Mouse (Mus musculus) kidney, postnatal 0 days (tissue): ENCODE results near the gene Cd72. TPM values are rescaled to one million over a fixed set of nuclear protein-coding genes. Genes with fewer than 3 reads are reported as not detected.
A peak's percentile ranks its signal among the peaks of the same experiment; 100 is the strongest.

ENCODE experiments used
- ATAC-seq: fragments of 200-750 bp; cut with Nextera tagmentation; replicated peaks from 2 replicates; pipeline ENCODE4 v1.8.0; 2017; ENCODE audit warnings: low read depth, moderate number of reproducible peaks, moderate TSS enrichment, moderate library complexity; ENCODE audit not compliant: low FRiP score
- DNase-seq: peaks from one replicate; pipeline ENCODE4 v3.0.0-alpha.2; 2016; ENCODE audit warnings: low spot score
- H3K27ac ChIP-seq: fragments of 300-500 bp; sonication (generic); 2 replicates; pipeline ENCODE4 v1.5.1; 2014; ENCODE audit warnings: mild to moderate bottlenecking
- H3K27me3 ChIP-seq: fragments of 300-500 bp; sonication (generic); 2 replicates; pipeline ENCODE4 v1.6.1; 2014; ENCODE audit warnings: low read length, mixed read lengths; ENCODE audit not compliant: insufficient read depth
- H3K36me3 ChIP-seq: fragments of 300-500 bp; sonication (generic); 2 replicates; pipeline ENCODE4 v1.6.1; 2014; ENCODE audit warnings: low read length, mixed read lengths; ENCODE audit not compliant: insufficient read depth
- H3K4me1 ChIP-seq: fragments of 300-500 bp; sonication (generic); replicated peaks from 2 replicates; pipeline ENCODE4 v1.6.1; 2014; ENCODE audit warnings: antibody characterized with exemption, low read length, mixed read lengths; ENCODE audit not compliant: insufficient read depth
- H3K4me2 ChIP-seq: fragments of 300-500 bp; sonication (generic); 2 replicates; pipeline ENCODE4 v1.6.1; 2014; ENCODE audit warnings: mild to moderate bottlenecking, low read length, moderate library complexity, mixed read lengths
- H3K4me3 ChIP-seq: fragments of 300-500 bp; sonication (generic); replicated peaks from 2 replicates; pipeline ENCODE4 v1.5.1; 2014; ENCODE audit warnings: low read depth, low read length
- H3K9ac ChIP-seq: fragments of 300-500 bp; sonication (generic); 2 replicates; pipeline ENCODE4 v1.6.1; 2014; ENCODE audit warnings: low read depth, low read length
- H3K9me3 ChIP-seq: fragments of 300-500 bp; sonication (generic); replicated peaks from 2 replicates; pipeline ENCODE4 v1.6.1; 2016; ENCODE audit warnings: low read length, inconsistent platforms, mixed read lengths
- CTCF ChIP-seq: IDR thresholded peaks from 2 replicates; pipeline ENCODE4 v1.5.1; 2016; ENCODE audit warnings: antibody characterized with exemption, low read depth, mild to moderate bottlenecking, moderate library complexity
- WGBS: fragments of 180-500 bp; shearing (Covaris S2); extraction: QIAGEN DNeasy Blood & Tissue Kit; methylation state at CpG from one replicate; pipeline ENCODE4 v1.1.7; 2014; 5-methylcytosine and 5-hydroxymethylcytosine counted together
- polyA plus RNA-seq: library from polyadenylated mRNA; unstranded; fragments of >200 nt; fragmentation: Nextera tagmentation; extraction: Ambion mirVana; gene quantifications from 2 replicates; pipeline ENCODE4 v1.2.1, GENCODE M21; 2015

The Cd72 gene
- polyA plus RNA-seq, 1 experiment from 2014 or later, result 5.0 TPM

DNA sequence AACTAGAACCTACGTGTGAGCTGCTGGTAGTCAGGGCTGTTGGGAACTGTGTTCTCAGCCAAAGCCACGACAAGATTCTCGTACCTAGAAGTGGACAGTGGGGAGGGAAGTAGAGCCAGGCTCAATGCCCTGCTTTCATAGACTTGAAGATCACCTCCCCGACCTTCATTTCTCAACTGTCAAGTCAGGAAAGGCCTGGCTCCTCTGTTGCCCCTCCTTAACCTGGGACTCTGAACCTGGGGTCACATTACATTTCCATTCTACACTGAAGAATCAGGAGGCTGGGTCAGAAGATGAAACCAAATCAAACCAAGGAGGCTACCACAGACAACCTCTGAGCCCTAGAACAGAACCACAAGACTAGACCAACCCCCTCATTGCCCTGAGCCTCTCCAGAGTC is 43.5 kb upstream of the Cd72 start:
- H3K4me2 ChIP-seq, result peak overlapping the region; percentile 79
- H3K4me3 ChIP-seq, result no peak overlapping the region
- H3K27ac ChIP-seq, result peak overlapping the region; percentile 62
- ATAC-seq (no peak), DNase-seq (no peak)
- H3K4me1 ChIP-seq, result peaks cover 10% of the 10 kb centered on the region; the same call in 1 of the 2 replicates
- H3K36me3 ChIP-seq, result peaks cover 15% of the 10 kb centered on the region
- H3K9ac ChIP-seq, result no peak overlapping the region
- H3K9me3 ChIP-seq, result no peaks in the 10 kb centered on the region
- no peak for TF ChIP-seq CTCF
- no peaks in the 10 kb centered on the region for H3K27me3 ChIP-seq
- 58% methylated on average over 4 of the region's 4 CpGs for WGBS

DNA sequence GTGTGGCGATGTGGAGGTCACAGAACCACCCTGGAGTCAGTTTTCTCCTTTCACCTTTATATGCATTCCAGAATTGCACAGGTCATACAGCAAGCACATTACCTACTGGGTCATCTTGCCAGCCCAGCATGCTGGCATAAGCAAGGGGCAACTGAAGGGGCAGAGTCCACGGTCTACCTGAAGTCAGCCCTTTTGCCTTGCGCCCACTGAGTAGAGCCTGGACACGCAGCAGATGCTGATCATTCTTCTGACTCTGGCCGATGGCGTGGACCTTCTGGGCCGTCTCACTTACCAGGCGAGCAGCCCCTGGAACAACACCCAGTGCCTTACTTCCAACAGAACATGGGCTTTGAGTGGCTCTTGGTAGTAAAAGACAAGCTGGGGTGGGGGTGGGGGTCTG is 43.0 kb upstream of the Cd72 start:
- Histone ChIP-seq H3K36me3 (peaks cover 15% of the 10 kb centered on the region), H3K4me2 (no peak overlapping the region), H3K4me3 (no peak overlapping the region), H3K9me3 (no peaks in the 10 kb centered on the region), H3K27me3 (no peaks in the 10 kb centered on the region), H3K27ac (peak overlapping the region; percentile 62), H3K4me1 (peaks cover 10% of the 10 kb centered on the region; the same call in 1 of the 2 replicates), H3K9ac (no peak overlapping the region)
- no peak for TF ChIP-seq CTCF
- DNase-seq (no peak), ATAC-seq (no peak)
- 89% methylated on average over 8 of the region's 8 CpGs for whole genome bisulfite sequencing

- H3K4me1 ChIP-seq, result peaks cover 10% of the 10 kb centered on the region; the same call in 1 of the 2 replicates
- peaks cover 15% of the 10 kb centered on the region for H3K36me3 ChIP-seq
- no peak overlapping the region for H3K27ac ChIP-seq
- ATAC-seq (no peak), DNase-seq (no peak)
- no peaks in the 10 kb centered on the region for H3K27me3 ChIP-seq
- TF ChIP-seq CTCF, result no peak
- 49% methylated on average over 6 of the region's 6 CpGs for WGBS
- no peak overlapping the region for H3K4me3 ChIP-seq
- no peak overlapping the region for H3K9ac ChIP-seq
- H3K4me2 ChIP-seq, result no peak overlapping the region
- H3K9me3 ChIP-seq, result no peaks in the 10 kb centered on the region
Measured at GRCm38 (mm10) chr4:43496587-43496986, 42.2 kb upstream of the Cd72 start.

DNA sequence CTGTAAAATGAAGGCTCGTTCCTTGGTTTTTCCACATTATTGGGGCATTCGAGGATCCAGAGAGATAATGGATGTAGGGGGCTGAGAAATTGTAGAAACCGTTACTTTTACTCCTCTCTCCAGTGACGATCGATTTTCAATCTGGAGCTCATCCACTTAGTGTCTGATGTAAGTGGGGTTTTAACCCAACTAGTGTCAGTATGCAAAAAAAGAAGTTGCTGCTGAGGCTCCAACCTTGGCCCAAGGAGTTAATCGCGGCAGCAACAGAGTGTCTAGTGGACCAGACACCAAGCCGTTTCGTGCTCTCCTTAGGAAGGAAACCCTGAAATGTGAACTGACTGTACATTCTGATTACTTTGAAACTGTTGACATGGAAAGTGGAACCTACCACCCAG is 39.4 kb upstream of the Cd72 start:
- ATAC-seq (no peak), DNase-seq (peak; percentile 44)
- Histone ChIP-seq H3K9me3 (no peaks in the 10 kb centered on the region), H3K9ac (peak overlapping the region; percentile 56), H3K36me3 (peaks cover 15% of the 10 kb centered on the region), H3K4me3 (peak overlapping the region; percentile 63), H3K4me2 (peak overlapping the region; percentile 63), H3K4me1 (peaks cover 10% of the 10 kb centered on the region; the same call in 1 of the 2 replicates), H3K27ac (peak overlapping the region; percentile 71), H3K27me3 (no peaks in the 10 kb centered on the region)
- WGBS, result 1% methylated on average over 9 of the region's 9 CpGs
- TF ChIP-seq CTCF, result no peak

- peak; percentile 20; the same call in 1 of the 2 replicates for TF ChIP-seq CTCF
- Histone ChIP-seq H3K9me3 (no peaks in the 10 kb centered on the region), H3K36me3 (peaks cover 15% of the 10 kb centered on the region), H3K9ac (peak overlapping the region; percentile 56), H3K4me1 (peaks cover 9% of the 10 kb centered on the region; the same call in 1 of the 2 replicates), H3K27ac (peak overlapping the region; percentile 71), H3K27me3 (no peaks in the 10 kb centered on the region), H3K4me2 (peak overlapping the region; percentile 63), H3K4me3 (peak overlapping the region; percentile 63)
- ATAC-seq (peak; percentile 80), DNase-seq (peak; percentile 96)
- WGBS, result under 1% methylated on average over 47 of the region's 47 CpGs
Measured at GRCm38 (mm10) chr4:43493186-43493845, 38.9 kb upstream of the Cd72 start.

- DNase-seq, result peak; percentile 98
- under 1% methylated on average over 25 of the region's 25 CpGs for WGBS
- Histone ChIP-seq H3K36me3 (peaks cover 15% of the 10 kb centered on the region), H3K4me1 (0 out of 2 replicates have a peak, but pooled peaks cover 4% of the 10 kb centered on the region), H3K4me2 (peak within 1 kb of the TSS; percentile 63), H3K4me3 (peak within 1 kb of the TSS; percentile 63), H3K27ac (peak within 1 kb of the TSS; percentile 71), H3K27me3 (no peaks in the 10 kb centered on the region), H3K9ac (peak within 1 kb of the TSS; percentile 56), H3K9me3 (no peaks in the 10 kb centered on the region)
- peak; percentile 96 for ATAC-seq
- peak; percentile 28; the same call in 1 of the 2 replicates for TF ChIP-seq CTCF
Measured at GRCm38 (mm10) chr4:43492821-43493185, 38.4 kb upstream of the Cd72 start, which contains the start of gene Ccdc107. Ccdc107 (plus strand) TSS chr4:43492900.
